Mouse (Mus musculus) lung, postnatal 0 days (tissue): Measurements from ENCODE around the gene Cers3. TPM values are rescaled to one million over a fixed set of nuclear protein-coding genes. Genes with fewer than 3 reads are reported as not detected.

ENCODE experiments used
- ATAC-seq: fragments of 200-750 bp; cut with Nextera tagmentation; 2 replicates; pipeline ENCODE4 v1.8.0; 2017; ENCODE audit warnings: moderate library complexity
- DNase-seq: peaks from one replicate; pipeline ENCODE4 v3.0.0-alpha.2; 2016; ENCODE audit warnings: low spot score
- H3K27ac ChIP-seq: fragments of 300-500 bp; sonication (generic); 2 replicates; pipeline ENCODE4 v1.5.1; 2014; ENCODE audit warnings: antibody characterized with exemption, mild to moderate bottlenecking, low read length, mixed read lengths
- H3K27me3 ChIP-seq: fragments of 300-500 bp; sonication (generic); replicated peaks from 2 replicates; pipeline ENCODE4 v1.6.1; 2014; ENCODE audit warnings: low read length, mixed read lengths; ENCODE audit not compliant: insufficient read depth
- H3K36me3 ChIP-seq: fragments of 300-500 bp; sonication (generic); 2 replicates; pipeline ENCODE4 v1.6.1; 2014; ENCODE audit warnings: low read length, mixed read lengths; ENCODE audit not compliant: insufficient read depth
- H3K4me1 ChIP-seq: fragments of 300-500 bp; sonication (generic); 2 replicates; pipeline ENCODE4 v1.6.1; 2014; ENCODE audit warnings: antibody characterized with exemption, low read depth, low read length, mixed read lengths; ENCODE audit not compliant: insufficient read depth
- H3K4me2 ChIP-seq: fragments of 300-500 bp; sonication (generic); replicated peaks from 2 replicates; pipeline ENCODE4 v1.6.1; 2014; ENCODE audit warnings: low read depth, mild to moderate bottlenecking, low read length, moderate library complexity, mixed read lengths
- H3K4me3 ChIP-seq: fragments of 300-500 bp; sonication (generic); 2 replicates; pipeline ENCODE4 v1.5.1; 2014; ENCODE audit warnings: low read depth, low read length
- H3K9ac ChIP-seq: fragments of 300-500 bp; sonication (generic); replicated peaks from 2 replicates; pipeline ENCODE4 v1.6.1; 2014; ENCODE audit warnings: low read depth, mild to moderate bottlenecking
- H3K9me3 ChIP-seq: fragments of 300-500 bp; sonication (generic); 2 replicates; pipeline ENCODE4 v1.6.1; 2016; ENCODE audit warnings: low read length, mixed read lengths
- CTCF ChIP-seq: IDR thresholded peaks from 2 replicates; pipeline ENCODE4 v1.5.1; 2016; ENCODE audit warnings: antibody characterized with exemption, mild to moderate bottlenecking
- EP300 ChIP-seq: IDR thresholded peaks from 2 replicates; pipeline ENCODE4 v1.6.1; 2016; ENCODE audit warnings: antibody characterized with exemption, mild to moderate bottlenecking, control low read depth
- WGBS: fragments of 180-500 bp; shearing (Covaris S2); extraction: QIAGEN DNeasy Blood & Tissue Kit; methylation state at CpG from one replicate; pipeline ENCODE4 v1.1.7; 2014; 5-methylcytosine and 5-hydroxymethylcytosine counted together
- polyA plus RNA-seq: library from polyadenylated mRNA; unstranded; fragments of >200 nt; fragmentation: Nextera tagmentation; extraction: Ambion mirVana; gene quantifications from 2 replicates; pipeline ENCODE4 v1.2.1, GENCODE M21; 2015

Gene Cers3
- polyA plus RNA-seq, 1 experiment from 2014 or later: 7.1 TPM

- Histone ChIP-seq H3K36me3 (no peaks in the 10 kb centered on the region), H3K4me1 (no peaks in the 10 kb centered on the region), H3K4me3 (no peak overlapping the region), H3K9ac (no peak overlapping the region), H3K27ac (no peak overlapping the region), H3K27me3 (no peaks in the 10 kb centered on the region), H3K4me2 (no peak overlapping the region), H3K9me3 (no peaks in the 10 kb centered on the region)
- TF ChIP-seq CTCF (no peak), EP300 (no peak)
- no peak for ATAC-seq
- 91% methylated on average over 6 of the region's 6 CpGs for WGBS
- DNase-seq: no peak
These were observed 15.2 kb upstream of the Cers3 start for GRCm38 (mm10) chr7:66728072-66728471.

GRCm38 (mm10) chr7:66729232-66729631 lies 14.1 kb upstream of the Cers3 start:
- no peak overlapping the region for H3K4me2 ChIP-seq
- no peak overlapping the region for H3K4me3 ChIP-seq
- 81% methylated on average over 2 of the region's 2 CpGs for WGBS
- H3K27me3 ChIP-seq: no peaks in the 10 kb centered on the region
- no peaks in the 10 kb centered on the region for H3K9me3 ChIP-seq
- TF ChIP-seq CTCF (no peak), EP300 (no peak)
- H3K9ac ChIP-seq: no peak overlapping the region
- no peaks in the 10 kb centered on the region for H3K36me3 ChIP-seq
- ATAC-seq (no peak), DNase-seq (no peak)
- no peak overlapping the region for H3K27ac ChIP-seq
- no peaks in the 10 kb centered on the region for H3K4me1 ChIP-seq

- H3K27me3 ChIP-seq: no peaks in the 10 kb centered on the region
- H3K4me2 ChIP-seq: no peak overlapping the region
- H3K36me3 ChIP-seq: no peaks in the 10 kb centered on the region
- H3K4me3 ChIP-seq: no peak overlapping the region
- DNase-seq: no peak
- no peak for TF ChIP-seq CTCF
- TF ChIP-seq EP300: no peak
- no peak for ATAC-seq
- no peak overlapping the region for H3K27ac ChIP-seq
- H3K4me1 ChIP-seq: no peaks in the 10 kb centered on the region
- no peaks in the 10 kb centered on the region for H3K9me3 ChIP-seq
- H3K9ac ChIP-seq: no peak overlapping the region
- 91% methylated on average over 17 of the region's 17 CpGs for WGBS
These were observed 9.9 kb upstream of the Cers3 start for GRCm38 (mm10) chr7:66733431-66733830.

- Histone ChIP-seq H3K27ac (no peak overlapping the region), H3K36me3 (no peaks in the 10 kb centered on the region), H3K9ac (no peak overlapping the region), H3K4me3 (no peak overlapping the region), H3K27me3 (no peaks in the 10 kb centered on the region), H3K9me3 (no peaks in the 10 kb centered on the region), H3K4me1 (no peaks in the 10 kb centered on the region), H3K4me2 (no peak overlapping the region)
- TF ChIP-seq EP300: no peak
- no peak for TF ChIP-seq CTCF
- DNase-seq: no peak
- no peak for ATAC-seq
- WGBS: 90% methylated on average over 11 of the region's 11 CpGs
These were observed 9.4 kb upstream of the Cers3 start for GRCm38 (mm10) chr7:66733882-66734281.

GRCm38 (mm10) chr7:66734466-66734865 lies 8.8 kb upstream of the Cers3 start:
- H3K4me3 ChIP-seq: no peak overlapping the region
- no peaks in the 10 kb centered on the region for H3K27me3 ChIP-seq
- H3K27ac ChIP-seq: no peak overlapping the region
- H3K9ac ChIP-seq: no peak overlapping the region
- DNase-seq: no peak
- WGBS: 88% methylated on average over 4 of the region's 4 CpGs
- H3K4me2 ChIP-seq: no peak overlapping the region
- H3K36me3 ChIP-seq: no peaks in the 10 kb centered on the region
- H3K4me1 ChIP-seq: no peaks in the 10 kb centered on the region
- no peaks in the 10 kb centered on the region for H3K9me3 ChIP-seq
- no peak for ATAC-seq
- TF ChIP-seq EP300 (no peak), CTCF (no peak)

- WGBS: 68% methylated on average over 6 of the region's 6 CpGs
These were observed 8.3 kb upstream of the Cers3 start for GRCm38 (mm10) chr7:66734993-66735392.

GRCm38 (mm10) chr7:66737418-66737817 lies 5.9 kb upstream of the Cers3 start:
- peak; percentile 70 for ATAC-seq
- WGBS: 70% methylated on average over 4 of the region's 4 CpGs

More at GRCm38 (mm10) chr7:66734993-66735392, 8.3 kb upstream of the Cers3 start:
- no peaks in the 10 kb centered on the region for H3K9me3 ChIP-seq
- no peaks in the 10 kb centered on the region for H3K36me3 ChIP-seq
- H3K27ac ChIP-seq: no peak overlapping the region
- no peak overlapping the region for H3K4me2 ChIP-seq
- ATAC-seq (peak; percentile 85), DNase-seq (peak; percentile 53)
- H3K4me1 ChIP-seq: no peaks in the 10 kb centered on the region
- TF ChIP-seq CTCF: no peak
- peak; percentile 53 for TF ChIP-seq EP300
- H3K9ac ChIP-seq: no peak overlapping the region
- H3K27me3 ChIP-seq: no peaks in the 10 kb centered on the region
- no peak overlapping the region for H3K4me3 ChIP-seq

More at GRCm38 (mm10) chr7:66737418-66737817, 5.9 kb upstream of the Cers3 start:
- Histone ChIP-seq H3K9me3 (no peaks in the 10 kb centered on the region), H3K4me1 (no peaks in the 10 kb centered on the region), H3K27me3 (no peaks in the 10 kb centered on the region), H3K36me3 (no peaks in the 10 kb centered on the region), H3K4me3 (no peak overlapping the region), H3K4me2 (no peak overlapping the region), H3K27ac (no peak overlapping the region), H3K9ac (no peak overlapping the region)
- DNase-seq: peak; percentile 51
- TF ChIP-seq EP300: peak; percentile 98
- no peak for TF ChIP-seq CTCF
